Mouse (Mus musculus) forebrain, embryonic 16.5 days (tissue): ENCODE data around the gene Fkbp1b. TPM values are rescaled to one million over a fixed set of nuclear protein-coding genes. Genes with fewer than 3 reads are reported as not detected.

Experiments used
- ATAC-seq: fragments of 200-750 bp; cut with Nextera tagmentation; 2 replicates; pipeline ENCODE4 v1.8.0; 2017; ENCODE audit warnings: mild to moderate bottlenecking, moderate library complexity
- H3K27ac ChIP-seq: fragments of 300-500 bp; sonication (generic); 2 replicates; pipeline ENCODE4 v1.5.1; 2014; ENCODE audit warnings: low read length, control low read depth
- H3K27me3 ChIP-seq: fragments of 300-500 bp; sonication (generic); replicated peaks from 2 replicates; pipeline ENCODE4 v1.6.1; 2014; ENCODE audit warnings: low read length; ENCODE audit not compliant: control insufficient read depth, insufficient read depth
- H3K36me3 ChIP-seq: fragments of 300-500 bp; sonication (generic); 2 replicates; pipeline ENCODE4 v1.6.1; 2014; ENCODE audit not compliant: control insufficient read depth, insufficient read depth
- H3K4me1 ChIP-seq: fragments of 300-500 bp; sonication (generic); replicated peaks from 2 replicates; pipeline ENCODE4 v1.6.1; 2014; ENCODE audit warnings: low read length; ENCODE audit not compliant: control insufficient read depth, insufficient read depth
- H3K4me2 ChIP-seq: fragments of 300-500 bp; sonication (generic); 2 replicates; pipeline ENCODE4 v1.6.1; 2014; ENCODE audit warnings: mild to moderate bottlenecking, low read length, control low read depth
- H3K4me3 ChIP-seq: fragments of 300-500 bp; sonication (generic); replicated peaks from 2 replicates; pipeline ENCODE4 v1.5.1; 2014; ENCODE audit warnings: mild to moderate bottlenecking, low read length, control low read depth
- H3K9ac ChIP-seq: fragments of 300-500 bp; sonication (generic); replicated peaks from 2 replicates; pipeline ENCODE4 v1.6.1; 2014; ENCODE audit warnings: low read depth, low read length, control low read depth
- H3K9me3 ChIP-seq: fragments of 300-500 bp; sonication (generic); 2 replicates; pipeline ENCODE4 v1.6.1; 2016; ENCODE audit warnings: low read length; ENCODE audit not compliant: control insufficient read depth
- WGBS: fragments of 180-500 bp; shearing (Covaris S2); extraction: QIAGEN DNeasy Blood & Tissue Kit; methylation state at CpG from one replicate; pipeline ENCODE4 v1.1.7; 2014; 5-methylcytosine and 5-hydroxymethylcytosine counted together
- polyA plus RNA-seq: library from polyadenylated mRNA; unstranded; fragments of >200 nt; fragmentation: Nextera tagmentation; extraction: Ambion mirVana; gene quantifications from 2 replicates; pipeline ENCODE4 v1.2.1, GENCODE M21; 2015

Fkbp1b gene
- polyA plus RNA-seq, 1 experiment from 2014 or later = 25.5 TPM

DNA sequence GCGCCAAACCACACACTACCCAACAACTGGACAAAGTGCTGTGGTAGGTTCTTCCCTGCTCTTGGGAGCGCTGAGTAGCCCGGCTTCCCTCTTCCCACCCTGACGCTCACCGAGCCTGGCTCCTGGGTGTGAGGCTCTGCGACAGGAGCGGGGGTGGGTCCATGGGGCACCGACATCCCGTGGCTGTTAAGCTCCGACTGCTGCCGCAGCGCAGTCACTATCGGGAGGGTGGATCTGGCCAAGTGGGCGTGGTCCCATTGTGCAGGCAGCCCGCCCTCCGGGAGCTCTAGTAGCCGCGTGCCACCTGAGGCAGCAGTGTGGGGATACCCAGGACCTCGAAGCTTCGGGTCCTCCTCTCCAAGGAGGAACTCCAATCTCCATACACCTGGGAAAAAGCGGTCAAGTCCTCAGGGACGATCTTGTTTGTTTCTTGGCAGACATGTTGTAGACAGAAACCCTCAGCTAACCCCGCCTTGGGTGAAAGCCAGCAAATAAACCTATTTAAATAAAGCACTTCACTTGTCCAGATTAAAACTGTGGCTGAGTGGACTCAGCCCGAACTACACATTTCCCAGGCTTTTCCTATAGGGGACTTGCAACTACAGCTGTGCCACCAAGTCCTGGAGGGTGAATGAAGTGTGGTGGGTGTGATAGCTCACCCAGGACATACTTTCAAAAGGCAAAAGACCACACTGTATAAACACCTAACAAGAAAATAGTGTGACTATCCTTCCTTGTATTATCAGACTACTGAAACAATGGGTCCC, 33.0 kb upstream of the Fkbp1b start, which contains the start of gene Mfsd2b:
TSS of gene Mfsd2b (minus strand) at position 199 of the 767 bp plus-strand sequence.
- 0 out of 2 replicates have a peak, but pooled peaks cover under 1% of the 10 kb centered on the region for H3K36me3 ChIP-seq
- no peaks in the 10 kb centered on the region for H3K27me3 ChIP-seq
- H3K4me2 ChIP-seq = peak within 1 kb of the TSS; percentile 97
- ATAC-seq = peak; percentile 87
- 2% methylated on average over 24 of the region's 24 CpGs for WGBS
- peak within 1 kb of the TSS; percentile 63 for H3K9ac ChIP-seq
- no peaks in the 10 kb centered on the region for H3K9me3 ChIP-seq
- no peak within 1 kb of the TSS for H3K27ac ChIP-seq
- peak within 1 kb of the TSS; percentile 49 for H3K4me3 ChIP-seq
- peaks cover 10% of the 10 kb centered on the region for H3K4me1 ChIP-seq

DNA sequence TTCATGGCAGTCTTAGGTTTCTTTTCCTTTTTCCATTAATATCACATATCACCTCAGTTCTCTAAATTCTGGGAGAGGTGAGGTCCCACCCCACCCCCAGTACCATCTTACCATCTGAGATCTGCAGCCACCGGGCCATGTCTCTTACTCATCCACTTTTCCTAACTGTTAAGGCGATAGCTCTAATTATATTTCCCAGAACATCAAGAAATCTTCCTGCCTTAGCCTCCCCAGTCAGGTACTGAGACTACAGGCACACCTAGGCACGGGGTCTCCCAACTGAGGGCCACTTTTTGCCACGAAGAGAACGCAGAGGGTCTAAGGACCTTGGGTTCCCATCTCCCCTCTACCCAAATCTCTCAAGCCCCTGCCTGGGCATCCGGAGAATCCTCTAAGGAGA, 32.1 kb upstream of the Fkbp1b start:
- Histone ChIP-seq H3K4me2 (peak overlapping the region; percentile 97), H3K4me1 (peaks cover 10% of the 10 kb centered on the region), H3K27me3 (no peaks in the 10 kb centered on the region), H3K9ac (peak overlapping the region; percentile 63), H3K27ac (no peak overlapping the region), H3K9me3 (no peaks in the 10 kb centered on the region), H3K36me3 (no peaks in the 10 kb centered on the region), H3K4me3 (no peak overlapping the region)
- 75% methylated on average over 6 of the region's 6 CpGs for WGBS
- no peak for ATAC-seq

DNA sequence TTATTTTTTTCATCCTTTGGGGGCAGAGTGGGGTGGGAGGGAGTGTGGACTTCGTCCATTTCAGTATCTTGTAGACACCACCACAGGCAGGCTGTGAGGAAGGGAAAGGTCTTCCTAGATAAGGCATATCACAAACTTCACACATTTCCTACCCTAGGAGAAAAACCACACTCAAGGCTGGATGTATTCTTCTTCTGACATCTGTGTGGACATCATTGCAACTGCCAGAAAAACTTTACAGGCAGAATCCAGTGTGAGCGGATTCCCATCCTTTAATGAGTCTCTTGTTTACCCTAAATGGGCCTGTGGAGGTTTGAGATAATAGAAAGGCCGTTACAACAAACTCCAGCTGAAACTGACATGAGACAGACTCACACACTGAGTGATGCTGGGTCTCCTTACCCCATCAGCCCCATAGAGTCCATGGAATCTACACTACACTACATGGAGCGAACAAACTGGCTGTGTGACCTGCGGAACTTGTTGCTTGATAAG, 31.6 kb upstream of the Fkbp1b start:
- Histone ChIP-seq H3K4me2 (no peak overlapping the region), H3K27me3 (no peaks in the 10 kb centered on the region), H3K9me3 (no peaks in the 10 kb centered on the region), H3K9ac (no peak overlapping the region), H3K36me3 (no peaks in the 10 kb centered on the region), H3K4me1 (peaks cover 10% of the 10 kb centered on the region), H3K27ac (no peak overlapping the region), H3K4me3 (no peak overlapping the region)
- ATAC-seq = no peak
- 76% methylated on average over 5 of the region's 5 CpGs for WGBS

DNA sequence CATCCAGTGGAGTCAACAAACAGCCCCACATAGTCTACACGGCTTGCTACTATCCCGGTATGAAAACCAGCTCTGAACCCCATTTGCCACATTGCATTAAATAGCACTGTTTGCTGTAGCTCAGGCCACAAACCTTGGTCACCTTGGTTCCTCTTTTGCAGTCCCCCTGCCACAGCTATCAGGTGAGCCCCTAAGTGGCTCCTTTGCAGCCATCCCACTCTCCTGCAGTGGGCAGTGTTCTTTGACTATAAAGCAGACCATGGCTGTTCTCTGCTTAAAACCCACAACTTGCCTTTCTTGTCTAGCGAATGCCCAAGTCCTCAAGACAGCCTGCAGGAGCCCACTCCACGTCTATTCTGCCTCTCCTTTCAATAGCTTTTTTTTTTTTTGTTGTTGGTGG, 30.9 kb upstream of the Fkbp1b start:
- 62% methylated on average over 4 of the region's 4 CpGs for WGBS
- Histone ChIP-seq H3K9me3 (no peaks in the 10 kb centered on the region), H3K4me2 (no peak overlapping the region), H3K36me3 (no peaks in the 10 kb centered on the region), H3K4me1 (peaks cover 10% of the 10 kb centered on the region), H3K27me3 (no peaks in the 10 kb centered on the region), H3K4me3 (no peak overlapping the region), H3K9ac (no peak overlapping the region), H3K27ac (no peak overlapping the region)
- no peak for ATAC-seq

DNA sequence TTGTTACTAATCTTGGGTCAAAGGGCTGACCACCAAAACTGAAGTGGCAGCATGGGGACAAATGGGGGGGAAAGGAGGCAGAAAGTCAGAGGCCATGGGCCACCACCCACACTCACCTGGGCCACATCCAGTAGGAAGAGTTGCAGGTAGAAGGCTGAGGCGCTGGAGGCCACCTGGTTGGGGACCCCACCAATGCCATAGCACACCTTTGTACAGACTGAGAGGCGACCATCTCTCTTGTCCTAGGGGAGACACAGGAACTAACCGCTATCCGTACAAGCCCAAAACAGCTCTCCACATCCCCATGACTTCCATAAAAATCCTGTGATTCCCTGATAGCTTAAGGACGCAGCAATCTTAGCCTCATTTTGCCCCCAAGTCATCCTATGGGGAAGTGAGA, 29.9 kb upstream of the Fkbp1b start:
- H3K4me3 ChIP-seq = no peak overlapping the region
- H3K9me3 ChIP-seq = no peaks in the 10 kb centered on the region
- no peaks in the 10 kb centered on the region for H3K36me3 ChIP-seq
- no peak overlapping the region for H3K4me2 ChIP-seq
- WGBS = 92% methylated on average over 5 of the region's 5 CpGs
- no peak for ATAC-seq
- H3K9ac ChIP-seq = no peak overlapping the region
- H3K4me1 ChIP-seq = peaks cover 10% of the 10 kb centered on the region
- no peak overlapping the region for H3K27ac ChIP-seq
- H3K27me3 ChIP-seq = no peaks in the 10 kb centered on the region

DNA sequence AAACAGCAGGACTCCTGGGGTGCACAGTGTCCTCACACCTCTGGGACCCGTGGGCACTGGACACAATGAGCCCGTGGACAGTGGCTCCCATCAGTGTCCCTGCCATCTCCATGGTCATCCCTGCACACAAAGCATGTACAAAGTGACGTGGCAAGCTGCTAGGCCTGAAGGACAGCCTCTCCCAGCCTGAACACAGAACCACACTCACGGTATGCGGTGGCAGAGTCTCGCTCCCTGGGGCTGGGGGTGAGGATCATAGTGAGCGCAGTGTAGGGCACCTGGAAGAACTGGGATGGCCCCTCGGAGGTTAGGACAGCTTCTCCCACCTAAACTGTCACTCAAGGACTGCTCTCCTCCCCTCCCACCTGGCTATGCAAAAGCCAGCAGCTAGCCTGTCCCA, 27.5 kb upstream of the Fkbp1b start:
- H3K4me3 ChIP-seq = no peak overlapping the region
- no peak overlapping the region for H3K9ac ChIP-seq
- no peaks in the 10 kb centered on the region for H3K9me3 ChIP-seq
- no peaks in the 10 kb centered on the region for H3K27me3 ChIP-seq
- WGBS = 79% methylated on average over 8 of the region's 8 CpGs
- H3K4me2 ChIP-seq = no peak overlapping the region
- H3K4me1 ChIP-seq = peaks cover 3% of the 10 kb centered on the region
- no peak overlapping the region for H3K27ac ChIP-seq
- H3K36me3 ChIP-seq = no peaks in the 10 kb centered on the region
- no peak for ATAC-seq

DNA sequence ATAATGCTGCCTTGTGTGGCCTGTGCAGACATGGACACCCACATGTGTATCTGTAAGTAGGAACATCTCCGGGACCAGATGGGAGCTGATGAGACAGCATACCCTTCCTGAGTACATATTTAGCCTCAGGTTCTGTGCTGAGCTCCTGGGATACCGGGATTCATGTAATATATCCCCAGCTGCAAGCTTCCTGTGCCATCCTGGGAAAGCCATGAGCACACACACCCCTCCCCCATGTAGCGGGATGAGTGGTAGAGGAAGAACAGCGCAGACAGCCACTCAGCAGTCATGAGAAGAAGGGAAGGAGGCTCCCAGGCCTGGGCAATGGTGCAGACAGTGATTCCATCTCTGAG, 22.9 kb upstream of the Fkbp1b start:
- no peaks in the 10 kb centered on the region for H3K27me3 ChIP-seq
- no peak overlapping the region for H3K4me2 ChIP-seq
- WGBS = 75% methylated on average over 4 of the region's 4 CpGs
- H3K9ac ChIP-seq = no peak overlapping the region
- no peaks in the 10 kb centered on the region for H3K4me1 ChIP-seq
- peak; percentile 27; the same call in 1 of the 2 replicates for ATAC-seq
- H3K36me3 ChIP-seq = no peaks in the 10 kb centered on the region
- no peak overlapping the region for H3K4me3 ChIP-seq
- H3K9me3 ChIP-seq = no peaks in the 10 kb centered on the region
- no peak overlapping the region for H3K27ac ChIP-seq

DNA sequence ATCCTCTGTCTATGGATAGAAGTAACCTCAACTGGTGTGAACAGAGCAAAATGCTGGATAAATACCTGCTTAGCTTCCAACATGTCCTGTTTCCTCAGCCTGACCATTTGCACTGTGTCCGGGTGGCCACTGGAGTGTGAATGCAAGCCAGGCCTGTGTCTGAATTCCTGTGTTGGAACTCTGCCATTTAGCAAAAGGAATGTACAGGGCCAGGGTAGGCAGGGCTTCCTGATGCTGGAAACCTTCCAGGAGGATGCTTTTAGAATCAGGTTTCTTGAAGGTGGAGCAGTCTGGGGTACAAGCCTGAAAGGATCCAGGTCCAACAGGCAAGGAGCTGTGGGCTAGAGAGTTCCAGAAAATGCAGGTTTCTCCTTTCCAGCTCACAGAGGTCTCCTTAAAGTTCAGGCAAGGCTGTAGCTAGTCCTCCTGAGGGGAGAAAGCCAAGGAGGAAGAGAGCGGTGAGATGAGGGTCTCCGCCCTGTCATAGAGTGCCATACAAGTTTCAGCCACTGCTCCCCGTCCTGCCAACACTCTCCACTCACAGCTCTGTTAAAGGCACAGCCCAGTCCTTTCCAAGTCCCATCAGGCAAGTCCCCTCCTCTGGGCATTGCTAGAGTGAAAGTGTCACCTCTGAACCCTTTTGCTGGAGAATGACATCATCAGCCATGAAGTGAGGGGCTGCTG, 22.4 kb upstream of the Fkbp1b start:
- Histone ChIP-seq H3K4me1 (no peaks in the 10 kb centered on the region), H3K4me3 (no peak overlapping the region), H3K27me3 (no peaks in the 10 kb centered on the region), H3K4me2 (no peak overlapping the region), H3K9ac (no peak overlapping the region), H3K27ac (no peak overlapping the region), H3K9me3 (no peaks in the 10 kb centered on the region), H3K36me3 (no peaks in the 10 kb centered on the region)
- WGBS = 67% methylated on average over 4 of the region's 4 CpGs
- no peak for ATAC-seq

DNA sequence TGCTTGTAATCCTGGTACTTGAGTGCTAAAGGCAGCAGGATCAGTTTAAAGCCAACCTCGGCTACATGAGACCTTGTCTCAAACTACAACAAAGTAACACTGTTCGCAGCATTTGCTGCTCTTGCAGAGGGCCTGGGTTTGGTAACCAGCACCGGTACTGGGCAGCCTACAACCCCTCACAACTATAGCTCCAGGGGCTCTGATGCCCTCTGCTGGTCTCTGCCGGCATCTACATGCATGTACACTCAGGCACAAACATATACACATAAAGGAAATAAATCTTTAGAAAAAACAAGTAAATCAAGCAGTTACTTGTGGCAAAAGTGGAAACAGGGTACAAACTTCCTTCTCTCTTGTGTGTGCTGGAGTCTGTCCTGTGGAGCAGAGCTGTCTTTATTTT, 21.3 kb upstream of the Fkbp1b start:
- Histone ChIP-seq H3K27ac (no peak overlapping the region), H3K4me3 (no peak overlapping the region), H3K9ac (no peak overlapping the region), H3K9me3 (no peaks in the 10 kb centered on the region), H3K36me3 (no peaks in the 10 kb centered on the region), H3K4me2 (no peak overlapping the region), H3K27me3 (no peaks in the 10 kb centered on the region), H3K4me1 (no peaks in the 10 kb centered on the region)
- no peak for ATAC-seq
- 88% methylated on average over 4 of the region's 4 CpGs for WGBS
